Mouse (Mus musculus) CH12.LX (cell line): ENCODE measurements at regions not wholly inside any gene's neighbourhood (a gene's known extent, or its start where the extent isn't known, plus 50 kb on each side); places are given as distances from the start of the nearest gene placed in this dataset.

Source experiments
- CTCF ChIP-seq, 2 experiments: IDR thresholded peaks in 1 of 2; conservative IDR thresholded peaks in 1 of 2; 2 replicates each; pipeline ENCODE4 v1.5.1; 2011 to 2012; ENCODE audit warnings: low read depth in 2 of 2, low read length in 2 of 2, improper control_type of control experiment in 1 of 2, inconsistent platforms in 1 of 2, mild to moderate bottlenecking in 1 of 2, moderate library complexity in 1 of 2
- JUND ChIP-seq: conservative IDR thresholded peaks from 2 replicates; pipeline ENCODE4 v1.6.1; 2011; ENCODE audit warnings: low read depth, low read length, improper control_type of control experiment
- MEF2A ChIP-seq: IDR thresholded peaks from 2 replicates; pipeline ENCODE4 v1.6.1; 2014; ENCODE audit warnings: low read depth, mild to moderate bottlenecking, inconsistent platforms, low read length, improper control_type of control experiment, borderline replicate concordance
- NRF1 ChIP-seq: IDR thresholded peaks from 2 replicates; pipeline ENCODE4 v1.6.1; 2014; ENCODE audit warnings: low read depth, mild to moderate bottlenecking, inconsistent platforms, low read length, improper control_type of control experiment, moderate library complexity
- POLR2A ChIP-seq: IDR thresholded peaks from 2 replicates; pipeline ENCODE4 v1.6.1; 2011; ENCODE audit warnings: low read depth, mild to moderate bottlenecking, improper control_type of control experiment, low read length
- POLR2AphosphoS2 ChIP-seq: IDR thresholded peaks from 2 replicates; pipeline ENCODE4 v1.6.1; 2011; ENCODE audit warnings: low read depth, low read length, improper control_type of control experiment
- RAD21 ChIP-seq: IDR thresholded peaks from 2 replicates; pipeline ENCODE4 v1.6.1; 2011; ENCODE audit warnings: low read depth, mild to moderate bottlenecking, low read length, improper control_type of control experiment, moderate library complexity
- SMC3 ChIP-seq: IDR thresholded peaks from 2 replicates; pipeline ENCODE4 v1.6.1; 2011; ENCODE audit warnings: low read depth, low read length, improper control_type of control experiment
- UBTF ChIP-seq: IDR thresholded peaks from 2 replicates; pipeline ENCODE4 v1.6.1; 2012; ENCODE audit warnings: low read depth, mild to moderate bottlenecking, inconsistent platforms, low read length, improper control_type of control experiment, moderate library complexity
- USF1 ChIP-seq: IDR thresholded peaks from 2 replicates; pipeline ENCODE4 v1.6.1; 2014; ENCODE audit warnings: low read depth, mild to moderate bottlenecking, inconsistent platforms, low read length, improper control_type of control experiment

- TF ChIP-seq CTCF (conservative IDR thresholded peaks at IDR 0.05 in 1 of 2, IDR thresholded peaks at IDR 0.05 in 1 of 2; ENCODE audit: low read depth in 2 of 2, low read length in 2 of 2) (no peak), POLR2A (no peak), POLR2AphosphoS2 (no peak), JUND (no peak), MEF2A (no peak), NRF1 (no peak), RAD21 (no peak), USF1 (no peak), UBTF (no peak), SMC3 (no peak)
Measured at GRCm38 (mm10) chr12:118351421-118351820, 50.2 kb upstream of the Sp4 start.
